Comparison of ENCODE assay signal across 13 mouse cellular contexts in the genomic region with DNA sequence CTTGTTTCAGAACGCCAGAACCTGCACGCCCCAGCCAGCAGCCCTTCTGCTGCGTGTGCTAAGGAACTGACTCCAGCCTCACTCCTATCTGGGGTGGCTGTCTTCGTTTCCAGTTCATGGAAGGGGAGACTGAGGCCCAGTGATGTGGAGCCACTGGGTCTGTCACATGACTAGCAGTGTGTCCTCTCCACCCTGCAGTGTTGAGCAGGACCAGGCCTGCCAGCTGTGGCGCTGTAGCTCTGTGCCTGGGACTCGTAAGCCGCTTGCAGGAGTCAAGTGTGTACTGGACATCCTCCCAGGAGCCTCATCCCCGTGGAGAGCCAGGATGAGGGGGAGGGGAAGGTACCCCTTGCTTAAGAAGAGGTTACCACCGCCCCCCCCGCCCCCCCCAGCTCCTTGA.
DNase-seq lines count a peak whose midpoint lies in the region; ATAC-seq and TF ChIP-seq lines count a peak whose summit lies in the region.
"Had no signal": no experiment of that assay in that cellular context is flagged by ENCODE, and none has a peak within 500 bp of the region (broad histone marks: within the 10 kb centered on the region; RNA-seq: fewer than 3 reads in every experiment).

No protein-coding gene starts in this region.

- peak; percentile 13 for DNase-seq in kidney, postnatal 0 days (ENCODE audit: low spot score)
- DNase-seq in kidney, adult 2 months = no peak
- DNase-seq in ES-CJ7 (ENCODE audit: low read depth, low spot score) = peak; percentile 45
- peak; percentile 33 for DNase-seq in embryo, embryonic 10.5 days (ENCODE audit: low spot score)
- peak; percentile 75 for DNase-seq in midbrain, embryonic 11.5 days (ENCODE audit: low spot score, missing footprints)
- no peak for DNase-seq in thymus, postnatal 0 days (ENCODE audit: low spot score)
- no peak for DNase-seq in heart, postnatal 10 days
- no peak for DNase-seq in liver, postnatal 0 days
- DNase-seq: heart, adult 2 months; layer of hippocampus, postnatal 36 days; lung, postnatal 4 days had no signal

- H3K27ac ChIP-seq in kidney, postnatal 0 days = peak overlapping the region; percentile 19; the same call in 1 of the 2 replicates
- H3K27ac ChIP-seq in kidney, adult 2 months (ENCODE audit: insufficient read depth, low read depth, low read length) = no peak overlapping the region
- H3K27ac ChIP-seq in midbrain, embryonic 11.5 days (ENCODE audit: low read depth, low read length) = no peak overlapping the region
- H3K27ac ChIP-seq in liver, postnatal 0 days (ENCODE audit: low read depth) = no peak overlapping the region
- H3K27ac ChIP-seq: heart, adult 2 months; limb, embryonic 15.5 days had no signal

- no peaks in the 10 kb centered on the region for H3K9me3 ChIP-seq in kidney, postnatal 0 days (replicated peaks; ENCODE audit: low read length)
- H3K9me3 ChIP-seq in midbrain, embryonic 11.5 days (ENCODE audit: control insufficient read depth, low read length) = no peaks in the 10 kb centered on the region
- H3K9me3 ChIP-seq in liver, postnatal 0 days (ENCODE audit: low read length) = no peaks in the 10 kb centered on the region
- H3K9me3 ChIP-seq: limb, embryonic 15.5 days had no signal

- peak; percentile 62; the same call in 1 of the 2 replicates for ATAC-seq in kidney, postnatal 0 days (replicated peaks; ENCODE audit: low FRiP score, low read depth)
- peak; percentile 63 for ATAC-seq in midbrain, embryonic 11.5 days (ENCODE audit: low FRiP score)
- no peak for ATAC-seq in liver, postnatal 0 days
- ATAC-seq: activated CD4-positive, CD25-positive, alpha-beta regulatory T cell, adult 4 months had no signal

- TF ChIP-seq POLR2A in kidney, adult 2 months (IDR thresholded peaks at IDR 0.05; ENCODE audit: low read depth, low read length) = no peak

- intact Hi-C loops in heart, postnatal 10 days (cut with DNase I) = no loop called here

- peak; percentile 38; the same call in 1 of the 2 replicates for TF ChIP-seq CTCF in kidney, postnatal 0 days (IDR thresholded peaks at IDR 0.05; ENCODE audit: low read depth)
- no peak for TF ChIP-seq CTCF in kidney, adult 2 months (conservative IDR thresholded peaks at IDR 0.05; ENCODE audit: insufficient read depth, insufficient read length, low read depth, low read length)
- no peak for TF ChIP-seq CTCF in liver, postnatal 0 days (IDR thresholded peaks at IDR 0.05; ENCODE audit: low read depth)

- H3K4me1 ChIP-seq in kidney, postnatal 0 days (replicated peaks; ENCODE audit: insufficient read depth, low read length) = no peaks in the 10 kb centered on the region
- no peaks in the 10 kb centered on the region for H3K4me1 ChIP-seq in kidney, adult 2 months (ENCODE audit: control insufficient read depth, insufficient read depth, low read length)
- no peaks in the 10 kb centered on the region for H3K4me1 ChIP-seq in midbrain, embryonic 11.5 days (ENCODE audit: control insufficient read depth, insufficient read depth, low read length)
- no peaks in the 10 kb centered on the region for H3K4me1 ChIP-seq in liver, postnatal 0 days (ENCODE audit: insufficient read depth)

- no peaks in the 10 kb centered on the region for H3K36me3 ChIP-seq in kidney, postnatal 0 days (ENCODE audit: insufficient read depth, low read length)
- no peaks in the 10 kb centered on the region for H3K36me3 ChIP-seq in kidney, adult 2 months (ENCODE audit: control insufficient read depth, insufficient read depth, low read length)
- no peaks in the 10 kb centered on the region for H3K36me3 ChIP-seq in midbrain, embryonic 11.5 days (ENCODE audit: control insufficient read depth, insufficient read depth, low read length)
- H3K36me3 ChIP-seq in liver, postnatal 0 days (replicated peaks; ENCODE audit: insufficient read depth, low read length) = no peaks in the 10 kb centered on the region
- H3K36me3 ChIP-seq: limb, embryonic 15.5 days had no signal

- TF ChIP-seq EP300 in liver, postnatal 0 days (IDR thresholded peaks at IDR 0.05; ENCODE audit: low read depth) = no peak

- WGBS in kidney, postnatal 0 days = 39% methylated on average over 10 of the region's 10 CpGs
- WGBS in kidney, adult 2 months = 46% methylated on average over 10 of the region's 10 CpGs
- WGBS in midbrain, embryonic 11.5 days = 18% methylated on average over 10 of the region's 10 CpGs
- 59% methylated on average over 8 of the region's 10 CpGs for WGBS in liver, postnatal 0 days (ENCODE audit: insufficient replicate concordance)

- no peak overlapping the region for H3K4me2 ChIP-seq in kidney, postnatal 0 days (ENCODE audit: low read length)
- H3K4me2 ChIP-seq in midbrain, embryonic 11.5 days = no peak overlapping the region
- H3K4me2 ChIP-seq in liver, postnatal 0 days (ENCODE audit: low read depth, low read length) = no peak overlapping the region
- H3K4me2 ChIP-seq: limb, embryonic 15.5 days had no signal

- H3K4me3 ChIP-seq in kidney, postnatal 0 days (replicated peaks; ENCODE audit: low read depth, low read length) = no peak overlapping the region
- H3K4me3 ChIP-seq in kidney, adult 2 months (ENCODE audit: insufficient read depth, low read depth, low read length) = no peak overlapping the region
- H3K4me3 ChIP-seq in midbrain, embryonic 11.5 days (ENCODE audit: low read depth, low read length) = no peak overlapping the region
- H3K4me3 ChIP-seq in liver, postnatal 0 days (ENCODE audit: low read depth, low read length) = no peak overlapping the region
- H3K4me3 ChIP-seq: heart, adult 2 months; limb, embryonic 15.5 days had no signal

- no peaks in the 10 kb centered on the region for H3K27me3 ChIP-seq in kidney, postnatal 0 days (ENCODE audit: insufficient read depth, low read length)
- no peaks in the 10 kb centered on the region for H3K27me3 ChIP-seq in kidney, adult 2 months (replicated peaks; ENCODE audit: control insufficient read depth, insufficient read depth, low read length)
- H3K27me3 ChIP-seq in midbrain, embryonic 11.5 days (ENCODE audit: control insufficient read depth, insufficient read depth, low read length) = no peaks in the 10 kb centered on the region
- H3K27me3 ChIP-seq in liver, postnatal 0 days (ENCODE audit: insufficient read depth, low read length) = no peaks in the 10 kb centered on the region
- H3K27me3 ChIP-seq: limb, embryonic 15.5 days had no signal

- H3K9ac ChIP-seq in kidney, postnatal 0 days (ENCODE audit: low read depth, low read length) = no peak overlapping the region
- no peak overlapping the region for H3K9ac ChIP-seq in midbrain, embryonic 11.5 days (ENCODE audit: low read length)
- H3K9ac ChIP-seq in liver, postnatal 0 days (replicated peaks) = no peak overlapping the region
- H3K9ac ChIP-seq: limb, embryonic 15.5 days had no signal

Comparison
In these comparisons a context has a peak if more than half of its experiments do, and no peak if none do; other contexts are left out.
1. DNase-seq: peak in kidney, postnatal 0 days (single experiment), ES-CJ7 (single experiment), embryo, embryonic 10.5 days (single experiment) and midbrain, embryonic 11.5 days (single experiment); none in kidney, adult 2 months (single experiment), thymus, postnatal 0 days (single experiment), heart, postnatal 10 days (0 of 2) and liver, postnatal 0 days (single experiment).